Mouse (Mus musculus) thymus, adult 18-20 months (tissue): ENCODE results near the gene Capzb.
A peak's percentile ranks its signal among the peaks of the same experiment; 100 is the strongest.

ENCODE experiments used
- DNase-seq, 2 experiments: peaks; one replicate each; pipeline ENCODE4 v3.0.0; 2022; ENCODE audit warnings: mixed read lengths in 2 of 2

Gene Capzb

GRCm38 (mm10) chr4:139311707-139312106, 119.0 kb downstream of the Capzb start:
- DNase-seq = no peak

- DNase-seq = no peak
Measured at GRCm38 (mm10) chr4:139312632-139313031, 119.9 kb downstream of the Capzb start.

GRCm38 (mm10) chr4:139318449-139318848, 125.8 kb downstream of the Capzb start:
- DNase-seq = no peak

GRCm38 (mm10) chr4:139319740-139320139, 127.0 kb downstream of the Capzb start:
- no peak for DNase-seq

- peak; percentile 69 to 79 for DNase-seq
Measured at GRCm38 (mm10) chr4:139330605-139331004, 137.9 kb downstream of the Capzb start.

GRCm38 (mm10) chr4:139334631-139335295, 142.1 kb downstream of the Capzb start:
- no peak for DNase-seq

GRCm38 (mm10) chr4:139335507-139335906, 142.8 kb downstream of the Capzb start:
- no peak for DNase-seq

- DNase-seq = peak; percentile 50 to 56
Measured at GRCm38 (mm10) chr4:139336822-139337483, 144.3 kb downstream of the Capzb start.

- no peak for DNase-seq
Measured at GRCm38 (mm10) chr4:139338145-139338544, 145.4 kb downstream of the Capzb start.

- no peak for DNase-seq
Measured at GRCm38 (mm10) chr4:139340835-139341234, 148.1 kb downstream of the Capzb start.
